Mouse (Mus musculus) ES-Bruce4 (cell line): ENCODE measurements around the gene Uso1. TPM values are rescaled to one million over a fixed set of nuclear protein-coding genes. Genes with fewer than 3 reads are reported as not detected.

ENCODE experiments used
- H3K27ac ChIP-seq: 2 replicates; pipeline ENCODE4 v1.5.1; 2012; ENCODE audit warnings: low read length, inconsistent platforms; ENCODE audit not compliant: insufficient read depth
- H3K27me3 ChIP-seq: 2 replicates; pipeline ENCODE4 v1.6.1; 2012; ENCODE audit warnings: mild to moderate bottlenecking, low read length, inconsistent platforms; ENCODE audit not compliant: control insufficient read depth, poor library complexity, insufficient read depth, severe bottlenecking
- H3K36me3 ChIP-seq: 2 replicates; pipeline ENCODE4 v1.6.1; 2012; ENCODE audit warnings: inconsistent platforms, mild to moderate bottlenecking, low read length, moderate library complexity; ENCODE audit not compliant: control insufficient read depth, poor library complexity, insufficient read depth, severe bottlenecking
- H3K4me1 ChIP-seq: one replicate; pipeline ENCODE4 v1.8.1; 2011; ENCODE audit warnings: low read length; ENCODE audit not compliant: control insufficient read depth, insufficient read depth
- H3K4me3 ChIP-seq: 2 replicates; pipeline ENCODE4 v1.5.1; 2011; ENCODE audit warnings: low read depth, mild to moderate bottlenecking, low read length
- H3K9ac ChIP-seq: 2 replicates; pipeline ENCODE4 v1.6.1; 2012; ENCODE audit warnings: low read depth, mild to moderate bottlenecking, inconsistent platforms; ENCODE audit not compliant: poor library complexity, severe bottlenecking
- H3K9me3 ChIP-seq: replicated peaks from 2 replicates; pipeline ENCODE4 v1.6.1; 2012; ENCODE audit warnings: mild to moderate bottlenecking, low read length, inconsistent platforms; ENCODE audit not compliant: control insufficient read depth, poor library complexity, insufficient read depth, severe bottlenecking
- CTCF ChIP-seq: IDR thresholded peaks from one replicate; pipeline ENCODE4 v1.8.1; 2011; ENCODE audit warnings: low read depth, low read length
- EP300 ChIP-seq: IDR thresholded peaks from 2 replicates; pipeline ENCODE4 v1.6.1; 2011; ENCODE audit warnings: low read depth, low read length; ENCODE audit not compliant: insufficient read depth
- POLR2A ChIP-seq: IDR thresholded peaks from one replicate; pipeline ENCODE4 v1.8.1; 2011; ENCODE audit warnings: low read length; ENCODE audit not compliant: insufficient read depth
- polyA plus RNA-seq: library from polyadenylated mRNA; stranded (reverse); fragments of >200 nt; gene quantifications from 2 replicates; pipeline ENCODE4 v1.2.4, GENCODE M21; 2011; ENCODE audit warnings: low read depth; ENCODE audit not compliant: missing spikeins, insufficient read depth, insufficient read length

The Uso1 gene
- polyA plus RNA-seq, 1 experiment, result 72.8 TPM

- Histone ChIP-seq H3K9ac (no peak overlapping the region), H3K4me1 (peaks cover 7% of the 10 kb centered on the region), H3K27ac (no peak overlapping the region), H3K27me3 (no peaks in the 10 kb centered on the region), H3K36me3 (no peaks in the 10 kb centered on the region), H3K4me3 (no peak overlapping the region), H3K9me3 (no peaks in the 10 kb centered on the region)
- TF ChIP-seq CTCF (no peak), POLR2A (no peak), EP300 (no peak)
Measured at GRCm38 (mm10) chr5:92144954-92145708, 7.4 kb downstream of the Uso1 start.

- Histone ChIP-seq H3K36me3 (peaks cover 3% of the 10 kb centered on the region; the same call in 1 of the 2 replicates), H3K27me3 (no peaks in the 10 kb centered on the region), H3K4me1 (no peaks in the 10 kb centered on the region), H3K9me3 (no peaks in the 10 kb centered on the region), H3K27ac (no peak overlapping the region), H3K4me3 (no peak overlapping the region), H3K9ac (no peak overlapping the region)
- TF ChIP-seq CTCF (no peak), POLR2A (no peak), EP300 (no peak)
Measured at GRCm38 (mm10) chr5:92148248-92148647, 10.5 kb downstream of the Uso1 start.

GRCm38 (mm10) chr5:92149330-92149982 lies 11.7 kb downstream of the Uso1 start:
- Histone ChIP-seq H3K27me3 (no peaks in the 10 kb centered on the region), H3K27ac (no peak overlapping the region), H3K9me3 (no peaks in the 10 kb centered on the region), H3K9ac (no peak overlapping the region), H3K4me1 (no peaks in the 10 kb centered on the region), H3K36me3 (peaks cover 3% of the 10 kb centered on the region; the same call in 1 of the 2 replicates), H3K4me3 (no peak overlapping the region)
- no peak for TF ChIP-seq POLR2A
- TF ChIP-seq CTCF, result no peak
- no peak for TF ChIP-seq EP300

GRCm38 (mm10) chr5:92154861-92155260 lies 17.1 kb downstream of the Uso1 start:
- Histone ChIP-seq H3K9ac (no peak overlapping the region), H3K27me3 (no peaks in the 10 kb centered on the region), H3K9me3 (no peaks in the 10 kb centered on the region), H3K4me1 (no peaks in the 10 kb centered on the region), H3K4me3 (no peak overlapping the region), H3K36me3 (peaks cover 3% of the 10 kb centered on the region; the same call in 1 of the 2 replicates), H3K27ac (no peak overlapping the region)
- TF ChIP-seq POLR2A (no peak), EP300 (no peak), CTCF (no peak)

- TF ChIP-seq CTCF (no peak), POLR2A (no peak), EP300 (no peak)
- no peaks in the 10 kb centered on the region for H3K4me1 ChIP-seq
- no peaks in the 10 kb centered on the region for H3K27me3 ChIP-seq
- no peak overlapping the region for H3K27ac ChIP-seq
- H3K9me3 ChIP-seq, result no peaks in the 10 kb centered on the region
- H3K9ac ChIP-seq, result no peak overlapping the region
- peaks cover 11% of the 10 kb centered on the region for H3K36me3 ChIP-seq
- no peak overlapping the region for H3K4me3 ChIP-seq
Measured at GRCm38 (mm10) chr5:92165976-92166375, 28.2 kb downstream of the Uso1 start.
